Mouse (Mus musculus): ENCODE measurements around the gene Fbxo27. TPM values are rescaled to one million over a fixed set of nuclear protein-coding genes. Genes with fewer than 3 reads are reported as not detected.

The Fbxo27 gene
- polyA plus RNA-seq, 1 experiment from 2014 or later, result 6.1 TPM

DNA sequence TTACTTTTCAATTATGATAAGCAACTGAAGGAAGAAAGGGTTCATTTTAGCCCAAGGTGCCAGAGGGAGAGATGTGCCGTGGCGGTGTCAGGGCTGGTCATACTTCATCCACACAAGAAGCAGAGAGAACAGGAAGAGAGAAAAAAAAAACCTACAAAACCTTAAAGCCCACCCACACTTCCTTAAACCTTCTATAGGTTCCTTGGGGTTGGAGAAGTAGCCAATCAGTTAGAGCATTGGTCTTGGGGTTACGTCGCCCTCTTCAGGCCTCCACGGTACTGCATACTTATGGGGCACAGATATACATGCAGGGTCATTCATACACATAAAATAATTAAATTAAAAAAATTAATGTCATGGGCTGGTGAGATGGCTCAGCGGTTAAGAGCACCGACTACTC is 29.4 kb downstream of the Fbxo27 start:
- no peak overlapping the region for H3K4me3 ChIP-seq (ENCODE audit: low read depth, low read length)
- no peak for DNase-seq (ENCODE audit: low spot score)
- H3K4me2 ChIP-seq (ENCODE audit: low read depth, low read length), result no peak overlapping the region
- H3K36me3 ChIP-seq (replicated peaks; ENCODE audit: control insufficient read depth, insufficient read depth, low read depth, low read length), result no peaks in the 10 kb centered on the region
- ATAC-seq (replicated peaks; ENCODE audit: insufficient number of reproducible peaks, low FRiP score, low TSS enrichment, low read depth), result no peak
- no peaks in the 10 kb centered on the region for H3K4me1 ChIP-seq (ENCODE audit: control insufficient read depth, insufficient read depth, low read length)
- H3K27me3 ChIP-seq (ENCODE audit: control insufficient read depth, insufficient read depth, low read length), result no peaks in the 10 kb centered on the region
- no peak overlapping the region for H3K9ac ChIP-seq (replicated peaks; ENCODE audit: low read length)
- H3K27ac ChIP-seq (replicated peaks; ENCODE audit: low read depth, low read length), result no peak overlapping the region
- H3K9me3 ChIP-seq (replicated peaks; ENCODE audit: control insufficient read depth, low read length), result no peaks in the 10 kb centered on the region
- WGBS, result 95% methylated on average over 7 of the region's 7 CpGs

- WGBS, result 88% methylated on average over 2 of the region's 2 CpGs
- no peaks in the 10 kb centered on the region for H3K36me3 ChIP-seq (replicated peaks; ENCODE audit: control insufficient read depth, insufficient read depth, low read depth, low read length)
- no peak overlapping the region for H3K4me2 ChIP-seq (ENCODE audit: low read depth, low read length)
- DNase-seq (ENCODE audit: low spot score), result no peak
- no peak overlapping the region for H3K27ac ChIP-seq (replicated peaks; ENCODE audit: low read depth, low read length)
- no peaks in the 10 kb centered on the region for H3K4me1 ChIP-seq (ENCODE audit: control insufficient read depth, insufficient read depth, low read length)
- no peak for ATAC-seq (replicated peaks; ENCODE audit: insufficient number of reproducible peaks, low FRiP score, low TSS enrichment, low read depth)
- H3K4me3 ChIP-seq (ENCODE audit: low read depth, low read length), result no peak overlapping the region
- H3K27me3 ChIP-seq (ENCODE audit: control insufficient read depth, insufficient read depth, low read length), result no peaks in the 10 kb centered on the region
- no peaks in the 10 kb centered on the region for H3K9me3 ChIP-seq (replicated peaks; ENCODE audit: control insufficient read depth, low read length)
- H3K9ac ChIP-seq (replicated peaks; ENCODE audit: low read length), result no peak overlapping the region
These were observed 32.0 kb downstream of the Fbxo27 start for GRCm38 (mm10) chr7:28724613-28725012.

GRCm38 (mm10) chr7:28726600-28726999 is 34.0 kb downstream of the Fbxo27 start:
- no peaks in the 10 kb centered on the region for H3K4me1 ChIP-seq (ENCODE audit: control insufficient read depth, insufficient read depth, low read length)
- peak; percentile 86 for DNase-seq (ENCODE audit: low spot score)
- WGBS, result 8% methylated on average over 14 of the region's 14 CpGs
- H3K36me3 ChIP-seq (replicated peaks; ENCODE audit: control insufficient read depth, insufficient read depth, low read depth, low read length), result no peaks in the 10 kb centered on the region
- H3K4me3 ChIP-seq (ENCODE audit: low read depth, low read length), result no peak overlapping the region
- H3K27ac ChIP-seq (replicated peaks; ENCODE audit: low read depth, low read length), result no peak overlapping the region
- H3K9me3 ChIP-seq (replicated peaks; ENCODE audit: control insufficient read depth, low read length), result no peaks in the 10 kb centered on the region
- no peak overlapping the region for H3K4me2 ChIP-seq (ENCODE audit: low read depth, low read length)
- ATAC-seq (replicated peaks; ENCODE audit: insufficient number of reproducible peaks, low FRiP score, low TSS enrichment, low read depth), result no peak
- H3K27me3 ChIP-seq (ENCODE audit: control insufficient read depth, insufficient read depth, low read length), result no peaks in the 10 kb centered on the region
- no peak overlapping the region for H3K9ac ChIP-seq (replicated peaks; ENCODE audit: low read length)

DNA sequence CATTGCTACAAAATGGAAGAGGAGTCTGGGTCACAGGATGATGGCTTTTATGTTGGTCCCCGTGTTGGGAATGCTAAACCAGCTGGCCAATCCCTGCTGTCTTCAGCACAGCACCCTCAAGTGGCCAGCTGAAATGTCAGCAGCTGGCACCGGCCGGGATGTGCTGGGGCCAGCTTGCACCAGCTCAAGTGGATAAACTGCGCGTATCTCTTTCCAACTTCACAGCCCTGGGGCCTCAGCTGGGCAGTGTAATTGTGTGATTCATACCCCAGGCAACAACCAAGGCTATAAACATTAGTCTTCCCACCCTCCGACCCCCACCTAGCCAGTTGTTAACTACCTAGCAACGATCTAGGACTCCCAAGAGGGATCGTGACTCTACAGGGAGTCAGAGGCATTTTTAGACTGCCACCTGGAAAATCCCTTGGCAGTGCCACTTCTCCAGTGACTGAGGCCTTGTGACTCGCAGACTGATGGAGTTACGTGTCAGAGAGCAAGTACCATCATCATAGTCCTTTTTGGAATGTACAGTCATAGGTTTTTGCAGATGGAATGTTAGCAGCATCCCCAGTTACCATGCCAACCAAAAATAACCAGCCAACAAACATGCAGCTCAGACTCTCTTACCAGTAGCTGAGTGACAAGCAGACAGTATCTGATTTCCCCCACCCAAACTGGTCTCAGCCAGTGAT is 35.1 kb downstream of the Fbxo27 start:
- Histone ChIP-seq H3K4me1 (ENCODE audit: control insufficient read depth, insufficient read depth, low read length) (no peaks in the 10 kb centered on the region; the same call in 1 of the 2 replicates), H3K4me3 (ENCODE audit: low read depth, low read length) (no peak overlapping the region), H3K9ac (replicated peaks; ENCODE audit: low read length) (no peak overlapping the region), H3K9me3 (replicated peaks; ENCODE audit: control insufficient read depth, low read length) (no peaks in the 10 kb centered on the region), H3K27me3 (ENCODE audit: control insufficient read depth, insufficient read depth, low read length) (no peaks in the 10 kb centered on the region), H3K4me2 (ENCODE audit: low read depth, low read length) (no peak overlapping the region), H3K36me3 (replicated peaks; ENCODE audit: control insufficient read depth, insufficient read depth, low read depth, low read length) (no peaks in the 10 kb centered on the region), H3K27ac (replicated peaks; ENCODE audit: low read depth, low read length) (no peak overlapping the region)
- DNase-seq (ENCODE audit: low spot score), result no peak
- WGBS, result 63% methylated on average over 10 of the region's 10 CpGs
- ATAC-seq (replicated peaks; ENCODE audit: insufficient number of reproducible peaks, low FRiP score, low TSS enrichment, low read depth), result no peak

GRCm38 (mm10) chr7:28732341-28733142 is 39.9 kb downstream of the Fbxo27 start:
- H3K4me1 ChIP-seq (ENCODE audit: control insufficient read depth, insufficient read depth, low read length), result no peaks in the 10 kb centered on the region; the same call in 1 of the 2 replicates
- H3K27me3 ChIP-seq (ENCODE audit: control insufficient read depth, insufficient read depth, low read length), result no peaks in the 10 kb centered on the region
- ATAC-seq (replicated peaks; ENCODE audit: insufficient number of reproducible peaks, low FRiP score, low TSS enrichment, low read depth), result peak; percentile 82
- H3K27ac ChIP-seq (replicated peaks; ENCODE audit: low read depth, low read length), result no peak overlapping the region
- 3% methylated on average over 58 of the region's 58 CpGs for WGBS
- no peaks in the 10 kb centered on the region; the same call in none of the 2 replicates for H3K36me3 ChIP-seq (replicated peaks; ENCODE audit: control insufficient read depth, insufficient read depth, low read depth, low read length)
- H3K4me2 ChIP-seq (ENCODE audit: low read depth, low read length), result peak overlapping the region; percentile 88
- DNase-seq (ENCODE audit: low spot score), result peak; percentile 89
- H3K4me3 ChIP-seq (ENCODE audit: low read depth, low read length), result peak overlapping the region; percentile 36
- H3K9me3 ChIP-seq (replicated peaks; ENCODE audit: control insufficient read depth, low read length), result no peaks in the 10 kb centered on the region
- peak overlapping the region; percentile 44 for H3K9ac ChIP-seq (replicated peaks; ENCODE audit: low read length)

- Histone ChIP-seq H3K36me3 (replicated peaks; ENCODE audit: control insufficient read depth, insufficient read depth, low read depth, low read length) (no peaks in the 10 kb centered on the region; the same call in none of the 2 replicates), H3K9me3 (replicated peaks; ENCODE audit: control insufficient read depth, low read length) (no peaks in the 10 kb centered on the region), H3K27ac (replicated peaks; ENCODE audit: low read depth, low read length) (no peak overlapping the region), H3K4me3 (ENCODE audit: low read depth, low read length) (peak overlapping the region; percentile 36), H3K4me1 (ENCODE audit: control insufficient read depth, insufficient read depth, low read length) (no peaks in the 10 kb centered on the region; the same call in 1 of the 2 replicates), H3K4me2 (ENCODE audit: low read depth, low read length) (peak overlapping the region; percentile 88), H3K9ac (replicated peaks; ENCODE audit: low read length) (peak overlapping the region; percentile 44; the same call in 1 of the 2 replicates), H3K27me3 (ENCODE audit: control insufficient read depth, insufficient read depth, low read length) (no peaks in the 10 kb centered on the region)
- ATAC-seq (replicated peaks; ENCODE audit: insufficient number of reproducible peaks, low FRiP score, low TSS enrichment, low read depth) (0 out of 2 replicates have a peak, but pooled peaks have one; percentile 2), DNase-seq (ENCODE audit: low spot score) (no peak)
- 8% methylated on average over 11 of the region's 11 CpGs for WGBS
These were observed 40.6 kb downstream of the Fbxo27 start for GRCm38 (mm10) chr7:28733211-28733610.

DNA sequence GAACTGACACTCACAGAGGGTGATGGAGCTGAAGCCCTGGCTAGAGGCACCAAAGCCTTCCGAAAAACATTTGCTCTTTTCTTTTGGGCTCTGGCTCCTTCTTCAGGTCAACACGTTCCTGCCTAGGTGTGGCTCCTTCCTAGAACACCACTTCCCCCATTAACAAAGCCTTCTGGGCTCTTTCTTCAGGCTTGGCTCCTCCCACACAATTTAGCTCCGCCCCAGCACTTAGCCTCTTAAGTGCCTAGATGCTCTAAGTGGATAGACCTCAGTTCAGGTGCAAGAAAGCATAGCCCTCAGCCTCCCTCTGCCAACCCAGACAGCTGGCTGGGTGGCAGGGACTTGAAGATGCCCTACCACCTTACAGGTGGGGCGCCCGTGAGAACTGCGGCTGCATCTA is 43.1 kb downstream of the Fbxo27 start:
- H3K27me3 ChIP-seq (ENCODE audit: control insufficient read depth, insufficient read depth, low read length), result no peaks in the 10 kb centered on the region
- H3K4me2 ChIP-seq (ENCODE audit: low read depth, low read length), result no peak overlapping the region
- no peak overlapping the region for H3K9ac ChIP-seq (replicated peaks; ENCODE audit: low read length)
- no peak overlapping the region for H3K4me3 ChIP-seq (ENCODE audit: low read depth, low read length)
- ATAC-seq (replicated peaks; ENCODE audit: insufficient number of reproducible peaks, low FRiP score, low TSS enrichment, low read depth), result no peak
- no peak overlapping the region for H3K27ac ChIP-seq (replicated peaks; ENCODE audit: low read depth, low read length)
- DNase-seq (ENCODE audit: low spot score), result no peak
- H3K9me3 ChIP-seq (replicated peaks; ENCODE audit: control insufficient read depth, low read length), result no peaks in the 10 kb centered on the region
- no peaks in the 10 kb centered on the region; the same call in none of the 2 replicates for H3K36me3 ChIP-seq (replicated peaks; ENCODE audit: control insufficient read depth, insufficient read depth, low read depth, low read length)
- H3K4me1 ChIP-seq (ENCODE audit: control insufficient read depth, insufficient read depth, low read length), result no peaks in the 10 kb centered on the region; the same call in 1 of the 2 replicates
- WGBS, result 84% methylated on average over 6 of the region's 6 CpGs

- H3K4me2 ChIP-seq (ENCODE audit: low read depth, low read length), result no peak overlapping the region
- ATAC-seq (replicated peaks; ENCODE audit: insufficient number of reproducible peaks, low FRiP score, low TSS enrichment, low read depth) (no peak), DNase-seq (ENCODE audit: low spot score) (no peak)
- H3K9me3 ChIP-seq (replicated peaks; ENCODE audit: control insufficient read depth, low read length), result no peaks in the 10 kb centered on the region
- no peaks in the 10 kb centered on the region; the same call in none of the 2 replicates for H3K36me3 ChIP-seq (replicated peaks; ENCODE audit: control insufficient read depth, insufficient read depth, low read depth, low read length)
- H3K4me1 ChIP-seq (ENCODE audit: control insufficient read depth, insufficient read depth, low read length), result peaks cover 4% of the 10 kb centered on the region
- H3K9ac ChIP-seq (replicated peaks; ENCODE audit: low read length), result no peak overlapping the region
- no peak overlapping the region for H3K27ac ChIP-seq (replicated peaks; ENCODE audit: low read depth, low read length)
- 95% methylated on average over 21 of the region's 21 CpGs for WGBS
- H3K4me3 ChIP-seq (ENCODE audit: low read depth, low read length), result no peak overlapping the region
- no peaks in the 10 kb centered on the region for H3K27me3 ChIP-seq (ENCODE audit: control insufficient read depth, insufficient read depth, low read length)
These were observed 47.2 kb downstream of the Fbxo27 start for GRCm38 (mm10) chr7:28739829-28740228.
